Mouse (Mus musculus): ENCODE results near the gene Hipk2.

- TF ChIP-seq CTCF (IDR thresholded peaks at IDR 0.05; ENCODE audit: control insufficient read depth, insufficient read depth, insufficient replicate concordance, low read depth, low read length) (no peak), POLR2A (IDR thresholded peaks at IDR 0.05; ENCODE audit: control insufficient read depth, low read depth, low read length) (no peak)
Observed at GRCm38 (mm10) chr6:38779411-38779810, 96.6 kb downstream of the Hipk2 start.

All from testis, adult 2 months (tissue).